Mouse (Mus musculus) testis, adult 2 months (tissue): ENCODE measurements around the gene Obsl1. TPM values are rescaled to one million over a fixed set of nuclear protein-coding genes. Genes with fewer than 3 reads are reported as not detected.

Experiments
- H3K27ac ChIP-seq: fragments of 200-500 bp; 2 replicates; pipeline ENCODE4 v1.5.1; 2012; ENCODE audit warnings: low read depth, low read length; ENCODE audit not compliant: control insufficient read depth, insufficient read depth
- H3K27me3 ChIP-seq: fragments of 200-500 bp; 2 replicates; pipeline ENCODE4 v1.6.1; 2012; ENCODE audit warnings: mild to moderate bottlenecking, low read length, moderate library complexity; ENCODE audit not compliant: control insufficient read depth, insufficient read depth
- H3K36me3 ChIP-seq: fragments of 200-500 bp; 2 replicates; pipeline ENCODE4 v1.6.1; 2012; ENCODE audit warnings: mild to moderate bottlenecking, low read length; ENCODE audit not compliant: control insufficient read depth, insufficient read depth
- H3K4me1 ChIP-seq: fragments of 200-500 bp; 2 replicates; pipeline ENCODE4 v1.6.1; 2012; ENCODE audit warnings: low read length; ENCODE audit not compliant: control insufficient read depth, insufficient read depth
- H3K4me3 ChIP-seq: fragments of 200-500 bp; 2 replicates; pipeline ENCODE4 v1.5.1; 2012; ENCODE audit warnings: low read depth, mild to moderate bottlenecking, low read length, moderate library complexity, mixed read lengths; ENCODE audit not compliant: control insufficient read depth
- CTCF ChIP-seq: fragments of 200-500 bp; IDR thresholded peaks from 2 replicates; pipeline ENCODE4 v1.5.1; 2012; ENCODE audit warnings: low read depth, mild to moderate bottlenecking, inconsistent platforms, low read length, moderate library complexity; ENCODE audit not compliant: control insufficient read depth, insufficient read depth, insufficient replicate concordance
- POLR2A ChIP-seq: fragments of 200-500 bp; IDR thresholded peaks from 2 replicates; pipeline ENCODE4 v1.6.1; 2012; ENCODE audit warnings: low read depth, mild to moderate bottlenecking, inconsistent platforms, low read length, moderate library complexity; ENCODE audit not compliant: control insufficient read depth
- polyA plus RNA-seq: library from polyadenylated mRNA; depleted of rRNA; stranded (reverse); fragments of >200 nt; gene quantifications from 2 replicates; pipeline ENCODE4 v1.2.3, GENCODE M21; 2012

The Obsl1 gene
- polyA plus RNA-seq, 1 experiment = 46.0 TPM

DNA sequence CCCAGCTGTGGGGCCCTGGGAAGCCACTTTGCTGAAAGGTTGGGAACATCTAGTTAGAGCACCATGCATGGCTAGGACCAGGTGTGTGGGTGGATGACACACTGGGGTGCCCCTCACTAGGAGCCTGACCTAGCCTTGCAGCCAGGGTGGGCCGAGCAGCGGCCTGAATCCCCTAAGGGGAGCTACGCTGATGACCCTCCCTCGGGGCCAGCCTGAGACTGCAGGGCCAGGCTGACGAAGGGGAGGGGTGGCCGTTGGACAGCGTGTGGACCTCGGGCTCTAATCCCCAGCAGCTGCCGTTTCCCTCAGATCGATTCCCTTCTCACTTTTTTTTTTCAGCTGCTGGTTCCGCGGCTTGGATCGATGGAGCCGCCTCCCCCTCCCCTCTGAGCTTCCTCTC lies 57.3 kb downstream of the Obsl1 start:
- H3K4me3 ChIP-seq = no peak overlapping the region
- TF ChIP-seq POLR2A (no peak), CTCF (no peak)
- H3K27ac ChIP-seq = no peak overlapping the region
- H3K27me3 ChIP-seq = 0 out of 2 replicates have a peak, but pooled peaks cover 2% of the 10 kb centered on the region
- H3K36me3 ChIP-seq = no peaks in the 10 kb centered on the region
- peaks cover 17% of the 10 kb centered on the region for H3K4me1 ChIP-seq

DNA sequence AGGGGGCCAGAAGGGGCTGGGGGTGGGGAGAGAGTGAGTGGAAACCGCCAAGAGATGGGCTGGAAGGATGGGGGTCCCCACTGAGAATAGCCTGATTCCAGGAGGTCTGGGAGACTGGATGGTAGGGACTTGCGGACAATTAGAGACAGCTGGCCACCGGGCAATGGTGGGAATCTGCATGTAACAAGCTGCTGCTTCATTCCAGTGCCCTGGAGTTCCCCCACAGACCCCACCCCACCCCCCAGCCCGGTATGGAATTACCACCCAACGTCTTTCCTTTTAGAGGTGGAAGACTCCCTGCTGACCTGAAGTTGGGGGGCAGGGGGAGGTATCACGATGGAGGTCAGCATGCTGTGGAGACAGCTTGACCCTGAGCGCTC lies 58.2 kb downstream of the Obsl1 start:
- no peaks in the 10 kb centered on the region for H3K36me3 ChIP-seq
- H3K27ac ChIP-seq = no peak overlapping the region
- peaks cover 17% of the 10 kb centered on the region for H3K4me1 ChIP-seq
- H3K4me3 ChIP-seq = no peak overlapping the region
- TF ChIP-seq POLR2A (no peak), CTCF (no peak)
- 0 out of 2 replicates have a peak, but pooled peaks cover 2% of the 10 kb centered on the region for H3K27me3 ChIP-seq

DNA sequence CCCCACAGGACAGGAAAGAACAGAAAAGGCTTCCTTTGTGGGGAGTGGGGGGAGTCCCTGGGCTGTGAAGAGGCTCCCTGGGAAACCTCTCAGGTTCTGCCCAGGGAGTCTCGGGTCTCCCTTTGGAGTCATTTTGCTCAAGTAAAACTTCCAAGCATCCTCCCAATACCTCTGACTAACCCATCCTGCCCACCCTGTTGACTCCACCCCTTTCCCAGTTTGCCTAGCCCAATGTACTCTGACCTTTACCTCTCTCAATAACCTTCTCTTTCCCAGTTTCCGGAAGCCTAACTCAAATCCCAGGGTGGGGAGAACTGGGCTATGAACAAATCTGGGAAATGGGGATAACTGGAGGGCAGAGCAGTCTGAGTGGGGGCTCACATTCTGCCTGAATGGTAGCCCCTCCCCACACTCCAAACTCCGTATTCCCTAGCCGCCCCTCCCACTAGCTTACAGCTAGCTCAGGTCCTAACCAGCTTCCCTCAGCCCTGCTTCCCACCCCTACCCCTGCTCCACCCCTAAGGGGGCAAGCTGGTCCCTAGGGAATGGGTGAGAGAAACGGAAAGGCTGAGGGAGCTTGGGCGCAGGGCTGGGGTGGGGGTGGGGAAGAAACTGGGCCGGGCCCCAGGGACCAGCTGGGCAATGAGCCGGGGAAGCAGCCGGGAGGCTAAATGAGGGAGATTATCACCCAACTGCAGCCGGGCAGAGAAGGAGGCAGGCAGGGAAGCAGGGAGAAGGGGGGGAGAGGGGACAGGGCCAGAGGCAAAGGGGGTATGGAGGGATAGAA lies 58.8 kb downstream of the Obsl1 start:
- Histone ChIP-seq H3K27me3 (0 out of 2 replicates have a peak, but pooled peaks cover 2% of the 10 kb centered on the region), H3K4me3 (no peak overlapping the region), H3K27ac (no peak overlapping the region), H3K4me1 (peaks cover 17% of the 10 kb centered on the region), H3K36me3 (no peaks in the 10 kb centered on the region)
- TF ChIP-seq POLR2A = no peak
- TF ChIP-seq CTCF = no peak

DNA sequence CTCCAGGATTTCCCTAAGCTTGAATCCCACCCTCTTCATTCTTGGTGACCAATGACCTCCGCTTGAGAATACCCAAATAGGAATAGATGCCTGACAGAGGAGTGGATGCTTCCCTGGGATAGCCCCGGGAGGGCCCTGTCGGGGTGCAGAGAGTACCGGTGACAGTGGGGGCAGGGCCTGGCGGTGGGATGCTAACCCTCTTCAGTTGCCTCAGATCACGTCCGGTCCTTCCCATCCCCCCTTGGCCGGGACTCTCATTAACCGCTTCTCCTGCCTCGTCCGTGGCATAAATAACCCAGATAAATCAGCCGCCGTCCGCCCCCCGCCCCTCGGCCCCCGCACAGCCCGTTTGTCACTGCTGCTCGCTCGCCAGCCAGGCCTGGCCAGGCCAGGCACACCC lies 59.6 kb downstream of the Obsl1 start:
- no peak for TF ChIP-seq CTCF
- no peak for TF ChIP-seq POLR2A
- Histone ChIP-seq H3K4me3 (no peak overlapping the region), H3K4me1 (peaks cover 17% of the 10 kb centered on the region), H3K36me3 (no peaks in the 10 kb centered on the region), H3K27ac (no peak overlapping the region), H3K27me3 (0 out of 2 replicates have a peak, but pooled peaks cover 2% of the 10 kb centered on the region)

DNA sequence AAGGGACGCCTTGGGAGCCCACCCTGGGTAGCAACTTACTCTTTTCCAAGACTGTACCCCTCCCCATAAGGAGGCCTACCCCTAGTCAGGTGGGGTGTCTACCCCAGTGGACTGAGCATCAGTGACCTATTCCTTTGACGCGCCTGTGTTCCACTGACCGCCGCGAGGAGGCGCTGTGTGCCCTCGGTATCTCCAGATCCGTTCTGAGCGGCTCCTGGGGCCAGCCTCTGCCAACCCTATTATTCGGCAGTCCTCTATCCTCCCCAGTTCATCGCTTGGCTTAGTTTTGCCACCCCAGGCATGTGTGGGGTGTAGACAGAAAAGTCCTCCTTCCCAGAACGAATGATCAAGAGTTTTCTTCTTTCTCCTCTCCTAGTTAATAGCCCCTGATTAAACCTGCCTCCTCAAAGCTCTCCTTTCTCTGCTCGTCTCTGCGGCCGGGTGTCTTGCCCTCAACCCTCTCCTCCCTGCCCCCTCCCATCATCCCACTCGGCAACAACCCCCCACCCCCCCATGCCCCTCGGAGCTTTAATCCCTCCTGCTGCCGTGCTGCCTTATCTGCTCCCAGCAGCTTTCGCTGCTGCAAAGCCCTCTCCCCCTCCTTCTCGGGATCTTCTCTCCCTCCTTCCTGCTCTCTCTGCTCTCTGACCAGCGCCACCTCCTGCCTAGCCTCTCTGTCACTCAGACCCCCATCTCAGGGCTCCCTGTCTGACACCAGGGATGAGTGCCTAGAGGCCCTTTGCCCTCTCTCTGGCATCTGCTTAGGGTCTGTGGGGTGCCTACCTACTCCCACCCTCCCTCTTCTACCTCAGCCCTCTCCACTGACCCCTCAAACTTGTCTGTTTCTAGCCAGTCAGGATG lies 60.3 kb downstream of the Obsl1 start:
- no peak overlapping the region for H3K27ac ChIP-seq

DNA sequence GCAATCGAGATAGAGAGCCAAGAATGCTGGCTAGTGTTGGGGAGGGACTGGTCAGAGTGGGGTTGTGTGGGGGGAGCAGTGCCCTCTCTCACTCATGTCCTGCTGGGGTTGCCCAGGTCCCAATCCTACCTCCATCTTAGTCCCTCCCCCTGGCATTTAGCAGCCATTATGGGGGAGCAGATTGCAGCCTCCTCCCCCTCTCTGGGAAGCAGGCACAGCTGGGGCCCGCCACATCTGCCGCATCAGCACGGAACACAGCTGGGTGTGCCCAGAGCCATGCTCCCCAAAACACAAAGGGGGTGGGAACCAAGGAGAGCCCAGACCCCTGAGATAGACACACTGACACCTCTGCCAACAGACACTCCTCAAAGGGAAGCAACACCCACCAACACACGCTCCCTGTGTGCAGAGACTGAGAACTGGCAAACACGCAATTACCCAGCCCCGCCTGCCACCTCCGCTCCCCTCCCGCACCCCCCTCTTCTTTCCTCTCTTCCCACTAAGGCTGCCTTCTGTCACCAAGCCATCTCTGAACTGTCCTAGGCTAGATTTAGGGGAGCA lies 61.0 kb downstream of the Obsl1 start:
- Histone ChIP-seq H3K27ac (no peak overlapping the region), H3K27me3 (0 out of 2 replicates have a peak, but pooled peaks cover 2% of the 10 kb centered on the region), H3K4me3 (no peak overlapping the region), H3K36me3 (no peaks in the 10 kb centered on the region), H3K4me1 (peaks cover 14% of the 10 kb centered on the region)
- TF ChIP-seq CTCF (no peak), POLR2A (no peak)

More for the DNA sequence above, 60.3 kb downstream of the Obsl1 start:
- TF ChIP-seq CTCF (peak; percentile 97), POLR2A (no peak)
- Histone ChIP-seq H3K4me3 (no peak overlapping the region), H3K4me1 (peaks cover 16% of the 10 kb centered on the region), H3K27me3 (0 out of 2 replicates have a peak, but pooled peaks cover 2% of the 10 kb centered on the region), H3K36me3 (no peaks in the 10 kb centered on the region)

DNA sequence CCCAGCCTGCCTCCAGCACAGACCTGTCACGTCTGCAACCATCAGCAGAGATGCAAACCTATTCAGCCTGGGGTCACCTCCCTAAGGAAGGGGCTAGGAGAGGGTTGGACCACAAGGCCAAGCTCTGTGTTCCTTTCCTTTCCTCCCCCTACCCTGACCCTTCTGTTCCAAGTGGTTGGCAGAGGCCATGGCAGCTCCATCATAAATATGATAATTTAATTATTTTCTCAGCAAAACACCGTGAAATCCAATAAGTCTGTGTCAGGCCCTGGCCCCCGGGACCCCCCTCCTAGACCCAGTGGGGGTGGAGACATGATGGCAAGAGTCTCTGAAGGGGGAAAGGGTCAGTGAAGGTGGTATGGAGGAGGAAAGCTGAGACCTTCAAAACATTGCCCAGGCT lies 62.0 kb downstream of the Obsl1 start:
- Histone ChIP-seq H3K4me1 (peaks cover 14% of the 10 kb centered on the region), H3K36me3 (no peaks in the 10 kb centered on the region), H3K4me3 (no peak overlapping the region), H3K27ac (no peak overlapping the region), H3K27me3 (no peaks in the 10 kb centered on the region)
- no peak for TF ChIP-seq CTCF
- TF ChIP-seq POLR2A = no peak
